Mouse (Mus musculus) megakaryocyte, embryonic 14.5 days (primary cell): ENCODE data around the gene Id1. TPM values are rescaled to one million over a fixed set of nuclear protein-coding genes. Genes with fewer than 3 reads are reported as not detected.

Source experiments
- H3K27me3 ChIP-seq: replicated peaks from 2 replicates; pipeline ENCODE3; 2012; ENCODE audit warnings: inconsistent platforms
- H3K36me3 ChIP-seq: replicated peaks from 2 replicates; pipeline ENCODE3; 2012; ENCODE audit warnings: low read length, inconsistent platforms, mixed read lengths
- H3K4me1 ChIP-seq: 2 replicates; pipeline ENCODE4 v1.6.1; 2012; ENCODE audit warnings: inconsistent platforms
- H3K4me3 ChIP-seq: replicated peaks from 2 replicates; pipeline ENCODE3; 2012; ENCODE audit warnings: moderate library complexity, mild to moderate bottlenecking, inconsistent platforms
- H3K9me3 ChIP-seq: 2 replicates; pipeline ENCODE4 v1.6.1; 2012; ENCODE audit warnings: inconsistent platforms
- FLI1 ChIP-seq: IDR thresholded peaks from 2 replicates; pipeline ENCODE4 v1.6.1; 2012; ENCODE audit warnings: low read length, inconsistent platforms, mixed read lengths
- GATA1 ChIP-seq: IDR thresholded peaks from 3 replicates; pipeline ENCODE4 v1.6.1; 2012; ENCODE audit warnings: mixed read lengths, low read length, inconsistent platforms, borderline replicate concordance
- polyA plus RNA-seq: library from polyadenylated mRNA; stranded (reverse); fragments of >175 nt; gene quantifications from 2 replicates; pipeline ENCODE4 v1.2.3, GENCODE M21; 2012; ENCODE audit warnings: low replicate concordance; ENCODE audit not compliant: insufficient read depth

Gene Id1
- polyA plus RNA-seq, 1 experiment = 45.9 TPM

- peaks cover 96% of the 10 kb centered on the region for H3K4me1 ChIP-seq
- peaks cover 98% of the 10 kb centered on the region for H3K36me3 ChIP-seq
- H3K27me3 ChIP-seq = no peaks in the 10 kb centered on the region
- no peak for TF ChIP-seq GATA1
- H3K9me3 ChIP-seq = no peaks in the 10 kb centered on the region
- H3K4me3 ChIP-seq = peak overlapping the region; percentile 31
Observed at GRCm38 (mm10) chr2:152781031-152781711, 45.1 kb downstream of the Id1 start.

GRCm38 (mm10) chr2:152782656-152783055 lies 46.6 kb downstream of the Id1 start:
- peaks cover 93% of the 10 kb centered on the region for H3K36me3 ChIP-seq
- no peak for TF ChIP-seq GATA1
- TF ChIP-seq FLI1 = no peak
- no peaks in the 10 kb centered on the region for H3K27me3 ChIP-seq
- peaks cover 95% of the 10 kb centered on the region for H3K4me1 ChIP-seq
- peak overlapping the region; percentile 65 for H3K4me3 ChIP-seq
- no peaks in the 10 kb centered on the region for H3K9me3 ChIP-seq

GRCm38 (mm10) chr2:152783241-152783640 lies 47.2 kb downstream of the Id1 start:
- Histone ChIP-seq H3K9me3 (no peaks in the 10 kb centered on the region), H3K36me3 (peaks cover 96% of the 10 kb centered on the region), H3K27me3 (no peaks in the 10 kb centered on the region), H3K4me1 (peaks cover 99% of the 10 kb centered on the region), H3K4me3 (peak overlapping the region; percentile 72)
- TF ChIP-seq FLI1 (no peak), GATA1 (no peak)

GRCm38 (mm10) chr2:152784640-152785039 lies 48.6 kb downstream of the Id1 start:
- Histone ChIP-seq H3K27me3 (no peaks in the 10 kb centered on the region), H3K4me1 (peaks cover 99% of the 10 kb centered on the region), H3K9me3 (no peaks in the 10 kb centered on the region), H3K4me3 (peak overlapping the region; percentile 70), H3K36me3 (peaks cover 86% of the 10 kb centered on the region)
- TF ChIP-seq GATA1 (no peak), FLI1 (no peak)

- Histone ChIP-seq H3K36me3 (peaks cover 86% of the 10 kb centered on the region), H3K4me3 (peak overlapping the region; percentile 81), H3K4me1 (peaks cover 99% of the 10 kb centered on the region), H3K27me3 (no peaks in the 10 kb centered on the region), H3K9me3 (no peaks in the 10 kb centered on the region)
- no peak for TF ChIP-seq FLI1
- TF ChIP-seq GATA1 = no peak
Observed at GRCm38 (mm10) chr2:152785446-152786350, 49.6 kb downstream of the Id1 start.

Other genes starting within 250 kb of the Id1 start
- not detected in 2 replicates for gene Defb22, start 246.1 kb upstream of the Id1 start, polyA plus RNA-seq
- not detected in 2 replicates for gene Defb26, start 224.6 kb upstream of the Id1 start, polyA plus RNA-seq
- not detected in 2 replicates for gene Defb28, start 218.0 kb upstream of the Id1 start, polyA plus RNA-seq
- gene Defb29, start 196.2 kb upstream of the Id1 start, polyA plus RNA-seq = not detected in 2 replicates
- not detected in 2 replicates for gene Gm17416, start 166.9 kb upstream of the Id1 start, polyA plus RNA-seq
- gene Defb21, start 163.5 kb upstream of the Id1 start, polyA plus RNA-seq = not detected in 2 replicates
- gene Defb19, start 155.9 kb upstream of the Id1 start, polyA plus RNA-seq = not detected in 2 replicates
- not detected in 2 replicates for gene Defb45, start 136.9 kb upstream of the Id1 start, polyA plus RNA-seq
- gene Defb36, start 131.9 kb upstream of the Id1 start, polyA plus RNA-seq = not detected in 2 replicates
- gene Defb25, start 113.2 kb upstream of the Id1 start, polyA plus RNA-seq = not detected in 2 replicates
- gene Rem1, start 109.3 kb upstream of the Id1 start, polyA plus RNA-seq = not detected in 2 replicates
- gene H13, start 66.8 kb upstream of the Id1 start, polyA plus RNA-seq = 88.7 and 308 TPM in 2 replicates
- gene Mcts2, start 49.2 kb upstream of the Id1 start, polyA plus RNA-seq = not detected in 2 replicates
- 2.8 TPM in 1 of 2 replicates, not detected in the other for gene Cox4i2, start 17.9 kb downstream of the Id1 start, polyA plus RNA-seq
- 498 and 1,222 TPM in 2 replicates for gene Bcl2l1, start 95.5 kb downstream of the Id1 start, polyA plus RNA-seq
- gene Tpx2, start 111.7 kb downstream of the Id1 start, polyA plus RNA-seq = 1.1 and 10.4 TPM in 2 replicates
- 0.15 TPM in 1 of 2 replicates, not detected in the other for gene Mylk2, start 175.1 kb downstream of the Id1 start, polyA plus RNA-seq
- gene Foxs1, start 197.0 kb downstream of the Id1 start, polyA plus RNA-seq = 3.2 and 4.6 TPM in 2 replicates
- gene Dusp15, start 215.4 kb downstream of the Id1 start, polyA plus RNA-seq = 1.0 TPM in 1 of 2 replicates, not detected in the other
- gene Ttll9, start 226.2 kb downstream of the Id1 start, polyA plus RNA-seq = 0.22 TPM in 1 of 2 replicates, not detected in the other